Mouse (Mus musculus): ENCODE data around the gene Rsl1. TPM values are rescaled to one million over a fixed set of nuclear protein-coding genes. Genes with fewer than 3 reads are reported as not detected.

Gene Rsl1
- total and polyA plus RNA-seq, 3 experiments, result 0.12 TPM; not detected in 2

- TF ChIP-seq TBP (IDR thresholded peaks at IDR 0.05; ENCODE audit: low read depth, low read length), result no peak
- no peak for TF ChIP-seq MAX (IDR thresholded peaks at IDR 0.05; ENCODE audit: low read length)
- TF ChIP-seq BHLHE40 (IDR thresholded peaks at IDR 0.05; ENCODE audit: borderline replicate concordance, low read depth, low read length), result peak; percentile 37; the same call in 1 of the 2 replicates
- TF ChIP-seq CHD1 (IDR thresholded peaks at IDR 0.05; ENCODE audit: low read depth, low read length), result no peak
- TF ChIP-seq POLR2AphosphoS5 (IDR thresholded peaks at IDR 0.05; ENCODE audit: borderline replicate concordance, low read depth, low read length), result no peak
- no peak for TF ChIP-seq SMC3 (IDR thresholded peaks at IDR 0.05; ENCODE audit: low read depth, low read length)
- TF ChIP-seq SIN3A (IDR thresholded peaks at IDR 0.05; ENCODE audit: low read length), result peak; percentile 77
- TF ChIP-seq E2F4 (IDR thresholded peaks at IDR 0.05; ENCODE audit: borderline replicate concordance, low read depth, low read length), result no peak
- TF ChIP-seq MYC (IDR thresholded peaks at IDR 0.05; ENCODE audit: low read depth, low read length), result no peak
Observed at GRCm38 (mm10) chr13:67194340-67194894, 21.4 kb downstream of the Rsl1 start, which contains the start of gene Zfp455 (continued).

- Histone ChIP-seq H3K4me1 (ENCODE audit: control insufficient read depth in 1 of 2, insufficient read depth in 2 of 2, low read length in 2 of 2) (no peaks in the 10 kb centered on the region), H3K4me3 (ENCODE audit: control insufficient read depth in 1 of 2, insufficient read depth in 1 of 2, low read depth in 2 of 2, low read length in 2 of 2) (no peak overlapping the region), H3K27ac (ENCODE audit: control insufficient read depth, low read depth, low read length) (no peak overlapping the region), H3K27me3 (ENCODE audit: control insufficient read depth in 1 of 2, insufficient read depth in 2 of 2, low read length in 2 of 2) (no peaks in the 10 kb centered on the region), H3K9me3 (replicated peaks; ENCODE audit: insufficient read depth, low read length) (no peaks in the 10 kb centered on the region), H3K9ac (ENCODE audit: control insufficient read depth, low read depth, low read length, poor library complexity, severe bottlenecking) (no peak overlapping the region), H3K79me2 (ENCODE audit: control insufficient read depth, insufficient read depth, low read length, poor library complexity) (no peaks in the 10 kb centered on the region), H3K36me3 (ENCODE audit: control insufficient read depth in 1 of 2, insufficient read depth in 2 of 2, low read length in 2 of 2) (no peaks in the 10 kb centered on the region)
- TF ChIP-seq MXI1 (IDR thresholded peaks at IDR 0.05; ENCODE audit: low read depth, low read length), result no peak
- no peak for TF ChIP-seq POLR2AphosphoS2 (IDR thresholded peaks at IDR 0.05; ENCODE audit: low read length)
- no peak for TF ChIP-seq RAD21 (IDR thresholded peaks at IDR 0.05; ENCODE audit: low read depth, low read length)
- no peak for TF ChIP-seq RCOR1 (IDR thresholded peaks at IDR 0.05; ENCODE audit: low read depth, low read length)
- TF ChIP-seq BHLHE40 (IDR thresholded peaks at IDR 0.05; ENCODE audit: borderline replicate concordance, low read depth, low read length), result no peak
- TF ChIP-seq TCF12 (IDR thresholded peaks at IDR 0.05; ENCODE audit: low read depth, low read length), result no peak
- no peak for TF ChIP-seq TBP (IDR thresholded peaks at IDR 0.05; ENCODE audit: low read depth, low read length)
- TF ChIP-seq MYB (IDR thresholded peaks at IDR 0.05; ENCODE audit: low read depth, low read length), result no peak
- no peak for TF ChIP-seq JUND (IDR thresholded peaks at IDR 0.05; ENCODE audit: low read depth, low read length)
- no peak for TF ChIP-seq CHD1 (IDR thresholded peaks at IDR 0.05; ENCODE audit: low read depth, low read length)
- no peak for TF ChIP-seq ETS1 (IDR thresholded peaks at IDR 0.05; ENCODE audit: low read depth, low read length)
- TF ChIP-seq ZC3H11A (IDR thresholded peaks at IDR 0.05; ENCODE audit: low read depth, low read length), result no peak
- no peak for TF ChIP-seq MAX (IDR thresholded peaks at IDR 0.05; ENCODE audit: low read length)
- no peak for DNase-seq (ENCODE audit: low read depth, low spot score)
Observed at GRCm38 (mm10) chr13:67201656-67202055, 28.7 kb downstream of the Rsl1 start.

Measured in MEL (cell line).